Mouse (Mus musculus): ENCODE measurements around the gene Rapgef5.

The Rapgef5 gene

GRCm38 (mm10) chr12:117669610-117670400, 153.5 kb downstream of the Rapgef5 start:
- DNase-seq (ENCODE audit: low read depth, low spot score) = no peak

- no peak for DNase-seq (ENCODE audit: low read depth, low spot score)
Measured at GRCm38 (mm10) chr12:117673188-117673587, 156.9 kb downstream of the Rapgef5 start.

GRCm38 (mm10) chr12:117674511-117674910, 158.2 kb downstream of the Rapgef5 start:
- DNase-seq (ENCODE audit: low read depth, low spot score) = no peak

- DNase-seq (ENCODE audit: low read depth, low spot score) = no peak
Measured at GRCm38 (mm10) chr12:117676265-117676664, 160.0 kb downstream of the Rapgef5 start.

- DNase-seq (ENCODE audit: low read depth, low spot score) = no peak
Measured at GRCm38 (mm10) chr12:117678916-117679315, 162.6 kb downstream of the Rapgef5 start.

- no peak for DNase-seq (ENCODE audit: low read depth, low spot score)
Measured at GRCm38 (mm10) chr12:117679795-117680194, 163.5 kb downstream of the Rapgef5 start.

GRCm38 (mm10) chr12:117681273-117681672, 165.0 kb downstream of the Rapgef5 start:
- DNase-seq (ENCODE audit: low read depth, low spot score) = no peak

GRCm38 (mm10) chr12:117683377-117683776, 167.1 kb downstream of the Rapgef5 start:
- DNase-seq (ENCODE audit: low read depth, low spot score) = no peak

- DNase-seq (ENCODE audit: low read depth, low spot score) = no peak
Measured at GRCm38 (mm10) chr12:117683984-117684383, 167.7 kb downstream of the Rapgef5 start.

GRCm38 (mm10) chr12:117684788-117685187, 168.5 kb downstream of the Rapgef5 start:
- no peak for DNase-seq (ENCODE audit: low read depth, low spot score)

GRCm38 (mm10) chr12:117685336-117685735, 169.1 kb downstream of the Rapgef5 start:
- DNase-seq (ENCODE audit: low read depth, low spot score) = no peak

- DNase-seq (ENCODE audit: low read depth, low spot score) = no peak
Measured at GRCm38 (mm10) chr12:117686732-117687131, 170.5 kb downstream of the Rapgef5 start.

- DNase-seq (ENCODE audit: low read depth, low spot score) = no peak
Measured at GRCm38 (mm10) chr12:117688655-117689548, 172.6 kb downstream of the Rapgef5 start.

GRCm38 (mm10) chr12:117691336-117691735, 175.1 kb downstream of the Rapgef5 start:
- DNase-seq (ENCODE audit: low read depth, low spot score) = no peak

- no peak for DNase-seq (ENCODE audit: low read depth, low spot score)
Measured at GRCm38 (mm10) chr12:117692775-117693174, 176.5 kb downstream of the Rapgef5 start.

GRCm38 (mm10) chr12:117699950-117700665, 183.8 kb downstream of the Rapgef5 start:
- DNase-seq (ENCODE audit: low read depth, low spot score) = no peak

- no peak for DNase-seq (ENCODE audit: low read depth, low spot score)
Measured at GRCm38 (mm10) chr12:117700927-117701326, 184.6 kb downstream of the Rapgef5 start.

- no peak for DNase-seq (ENCODE audit: low read depth, low spot score)
Measured at GRCm38 (mm10) chr12:117702291-117702690, 186.0 kb downstream of the Rapgef5 start.

GRCm38 (mm10) chr12:117702928-117703327, 186.6 kb downstream of the Rapgef5 start:
- no peak for DNase-seq (ENCODE audit: low read depth, low spot score)

GRCm38 (mm10) chr12:117703413-117703812, 187.1 kb downstream of the Rapgef5 start:
- no peak for DNase-seq (ENCODE audit: low read depth, low spot score)

GRCm38 (mm10) chr12:117705308-117705707, 189.0 kb downstream of the Rapgef5 start:
- DNase-seq (ENCODE audit: low read depth, low spot score) = no peak

- no peak for DNase-seq (ENCODE audit: low read depth, low spot score)
Measured at GRCm38 (mm10) chr12:117709280-117709679, 193.0 kb downstream of the Rapgef5 start.

Measured in c-Kit-negative CD71-positive TER-119-positive erythroid progenitor cells, embryonic 14.5 days (primary cell).